Mouse (Mus musculus) embryonic facial prominence, embryonic 11.5 days (tissue): ENCODE measurements at regions not wholly inside any gene's neighbourhood (a gene's known extent, or its start where the extent isn't known, plus 50 kb on each side); places are given as distances from the start of the nearest gene placed in this dataset.

Source experiments
- ATAC-seq: fragments of 200-750 bp; cut with Nextera tagmentation; replicated peaks from 2 replicates; pipeline ENCODE4 v1.8.0; 2017; ENCODE audit warnings: low read depth; ENCODE audit not compliant: insufficient number of reproducible peaks, low FRiP score, low TSS enrichment
- DNase-seq: peaks from one replicate; pipeline ENCODE4 v3.0.0-alpha.2; 2015; ENCODE audit warnings: low spot score
- H3K27ac ChIP-seq: fragments of 300-500 bp; sonication (generic); replicated peaks from 2 replicates; pipeline ENCODE4 v1.5.1; 2014; ENCODE audit warnings: mild to moderate bottlenecking, low read depth, low read length, control low read depth
- H3K27me3 ChIP-seq: fragments of 300-500 bp; sonication (generic); 2 replicates; pipeline ENCODE4 v1.6.1; 2014; ENCODE audit warnings: mild to moderate bottlenecking, low read length, moderate library complexity, mixed read lengths; ENCODE audit not compliant: control insufficient read depth, insufficient read depth
- H3K36me3 ChIP-seq: fragments of 300-500 bp; sonication (generic); replicated peaks from 2 replicates; pipeline ENCODE4 v1.6.1; 2014; ENCODE audit warnings: low read depth, mild to moderate bottlenecking, low read length, moderate library complexity, mixed read lengths; ENCODE audit not compliant: control insufficient read depth, insufficient read depth
- H3K4me1 ChIP-seq: fragments of 300-500 bp; sonication (generic); 2 replicates; pipeline ENCODE4 v1.6.1; 2014; ENCODE audit warnings: low read length, mixed read lengths; ENCODE audit not compliant: control insufficient read depth, insufficient read depth
- H3K4me2 ChIP-seq: fragments of 300-500 bp; sonication (generic); 2 replicates; pipeline ENCODE4 v1.6.1; 2014; ENCODE audit warnings: low read depth, mild to moderate bottlenecking, control low read depth, low read length, moderate library complexity
- H3K4me3 ChIP-seq: fragments of 300-500 bp; sonication (generic); 2 replicates; pipeline ENCODE4 v1.5.1; 2014; ENCODE audit warnings: low read depth, low read length, control low read depth
- H3K9ac ChIP-seq: fragments of 300-500 bp; sonication (generic); replicated peaks from 2 replicates; pipeline ENCODE4 v1.6.1; 2014; ENCODE audit warnings: mild to moderate bottlenecking, control low read depth, low read length
- H3K9me3 ChIP-seq: fragments of 300-500 bp; sonication (generic); replicated peaks from 2 replicates; pipeline ENCODE4 v1.6.1; 2016; ENCODE audit warnings: mild to moderate bottlenecking, low read length, inconsistent platforms, mixed read lengths; ENCODE audit not compliant: control insufficient read depth
- WGBS: fragments of 180-500 bp; shearing (Covaris S2); extraction: QIAGEN DNeasy Blood & Tissue Kit; methylation state at CpG from one replicate; pipeline ENCODE4 v1.1.7; 2014; 5-methylcytosine and 5-hydroxymethylcytosine counted together

GRCm38 (mm10) chr6:66168913-66169312 lies 216.5 kb downstream of the 4930544G11Rik start:
- DNase-seq, result no peak

DNA sequence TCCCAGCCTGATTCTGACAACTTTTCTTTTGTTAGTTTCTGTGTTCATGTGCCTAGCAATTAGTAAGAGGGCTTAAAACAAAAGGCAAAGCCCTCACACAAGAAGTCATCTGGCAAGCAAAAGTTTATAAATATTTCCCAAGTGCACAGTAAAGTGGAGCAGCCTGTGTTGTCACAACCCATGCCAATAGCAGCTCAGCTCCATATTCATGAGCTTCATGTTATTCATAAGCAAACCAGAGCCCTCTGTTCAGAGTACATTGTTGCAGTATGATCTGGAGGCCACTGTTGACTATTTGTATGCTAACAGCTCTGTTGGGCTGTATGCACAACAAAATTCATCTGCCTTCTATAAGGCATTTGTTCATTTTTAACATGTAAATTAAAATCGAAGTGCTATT lies 245.6 kb downstream of the 4930544G11Rik start:
- WGBS, result 96% methylated on average over 1 of the region's 1 CpGs
- no peak overlapping the region for H3K9ac ChIP-seq
- H3K4me1 ChIP-seq, result no peaks in the 10 kb centered on the region
- no peaks in the 10 kb centered on the region for H3K36me3 ChIP-seq
- no peak overlapping the region for H3K4me2 ChIP-seq
- no peak overlapping the region for H3K27ac ChIP-seq
- DNase-seq (no peak), ATAC-seq (no peak)
- H3K9me3 ChIP-seq, result no peaks in the 10 kb centered on the region
- no peak overlapping the region for H3K4me3 ChIP-seq
- no peaks in the 10 kb centered on the region for H3K27me3 ChIP-seq

More at GRCm38 (mm10) chr6:66168913-66169312, 216.5 kb downstream of the 4930544G11Rik start:
- no peak for ATAC-seq
- Histone ChIP-seq H3K4me3 (no peak overlapping the region), H3K4me1 (no peaks in the 10 kb centered on the region), H3K27me3 (no peaks in the 10 kb centered on the region), H3K4me2 (no peak overlapping the region), H3K9ac (no peak overlapping the region), H3K36me3 (no peaks in the 10 kb centered on the region), H3K27ac (no peak overlapping the region), H3K9me3 (no peaks in the 10 kb centered on the region)
- WGBS, result 66% methylated on average over 3 of the region's 3 CpGs

DNA sequence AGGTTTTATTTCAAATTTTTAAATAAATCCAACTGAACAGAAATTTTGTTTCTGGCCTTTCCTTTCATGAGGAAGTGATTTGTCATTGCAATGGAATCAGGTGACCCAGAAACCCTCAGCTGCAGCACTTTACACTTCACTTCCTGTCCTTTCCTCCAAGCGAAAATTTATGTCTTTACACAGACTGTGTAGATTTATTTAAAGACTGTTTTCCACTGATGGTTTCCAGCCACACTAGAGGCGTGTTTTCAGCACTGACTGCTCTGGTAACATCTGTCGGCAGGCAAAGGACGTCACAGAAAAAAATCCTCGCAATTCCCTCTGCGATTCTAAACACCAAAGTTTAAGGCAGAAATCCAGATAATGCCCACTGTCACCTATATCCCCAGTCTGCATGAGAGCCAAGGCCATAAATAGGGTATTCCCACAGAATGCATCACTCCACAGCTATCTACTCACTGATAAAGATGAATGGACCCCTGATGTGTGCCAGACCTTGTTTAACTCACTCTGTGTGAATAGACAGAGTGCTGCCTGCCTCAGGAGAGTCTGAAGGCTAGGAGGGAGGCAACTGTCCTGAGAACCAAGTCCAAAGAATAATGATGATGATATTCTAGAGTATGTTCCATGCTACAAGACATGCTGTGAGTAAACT lies 247.9 kb downstream of the 4930544G11Rik start:
- no peak overlapping the region for H3K9ac ChIP-seq
- no peaks in the 10 kb centered on the region for H3K9me3 ChIP-seq
- no peak overlapping the region for H3K4me2 ChIP-seq
- no peaks in the 10 kb centered on the region for H3K36me3 ChIP-seq
- ATAC-seq (no peak), DNase-seq (peak; percentile 9)
- H3K4me3 ChIP-seq, result no peak overlapping the region
- WGBS, result 49% methylated on average over 6 of the region's 6 CpGs
- H3K27ac ChIP-seq, result no peak overlapping the region
- H3K27me3 ChIP-seq, result no peaks in the 10 kb centered on the region
- H3K4me1 ChIP-seq, result no peaks in the 10 kb centered on the region

GRCm38 (mm10) chr6:66206197-66206925 lies 254.0 kb downstream of the 4930544G11Rik start:
- Histone ChIP-seq H3K9ac (no peak overlapping the region), H3K4me2 (no peak overlapping the region), H3K27me3 (no peaks in the 10 kb centered on the region), H3K36me3 (no peaks in the 10 kb centered on the region), H3K4me3 (no peak overlapping the region), H3K27ac (no peak overlapping the region), H3K4me1 (no peaks in the 10 kb centered on the region), H3K9me3 (no peaks in the 10 kb centered on the region)
- ATAC-seq, result no peak
- no peak for DNase-seq
- 86% methylated on average over 5 of the region's 5 CpGs for WGBS

GRCm38 (mm10) chr6:66217543-66217942 lies 265.1 kb downstream of the 4930544G11Rik start:
- no peak overlapping the region for H3K9ac ChIP-seq
- H3K4me3 ChIP-seq, result no peak overlapping the region
- no peaks in the 10 kb centered on the region for H3K27me3 ChIP-seq
- H3K4me2 ChIP-seq, result no peak overlapping the region
- WGBS, result 59% methylated on average over 2 of the region's 2 CpGs
- no peaks in the 10 kb centered on the region for H3K9me3 ChIP-seq
- no peaks in the 10 kb centered on the region for H3K4me1 ChIP-seq
- no peaks in the 10 kb centered on the region for H3K36me3 ChIP-seq
- H3K27ac ChIP-seq, result no peak overlapping the region
- DNase-seq, result no peak
- ATAC-seq, result no peak

GRCm38 (mm10) chr6:66224164-66224903 lies 271.9 kb downstream of the 4930544G11Rik start:
- WGBS, result 58% methylated on average over 4 of the region's 4 CpGs
- H3K27ac ChIP-seq, result no peak overlapping the region
- no peaks in the 10 kb centered on the region for H3K9me3 ChIP-seq
- H3K4me3 ChIP-seq, result no peak overlapping the region
- ATAC-seq (no peak), DNase-seq (peak; percentile 38)
- no peak overlapping the region for H3K4me2 ChIP-seq
- no peaks in the 10 kb centered on the region for H3K4me1 ChIP-seq
- H3K9ac ChIP-seq, result no peak overlapping the region
- H3K27me3 ChIP-seq, result no peaks in the 10 kb centered on the region
- H3K36me3 ChIP-seq, result no peaks in the 10 kb centered on the region

GRCm38 (mm10) chr6:66236368-66236767 lies 284.0 kb downstream of the 4930544G11Rik start:
- H3K27me3 ChIP-seq, result no peaks in the 10 kb centered on the region

GRCm38 (mm10) chr6:66255378-66255777 lies 279.8 kb upstream of the Mad2l1 start:
- H3K36me3 ChIP-seq, result no peaks in the 10 kb centered on the region
- no peak overlapping the region for H3K4me3 ChIP-seq
- DNase-seq, result no peak
- H3K27ac ChIP-seq, result no peak overlapping the region
- no peaks in the 10 kb centered on the region for H3K9me3 ChIP-seq
- no peaks in the 10 kb centered on the region for H3K27me3 ChIP-seq
- H3K4me2 ChIP-seq, result no peak overlapping the region
- WGBS, result 92% methylated on average over 4 of the region's 4 CpGs
- no peak for ATAC-seq
- no peak overlapping the region for H3K9ac ChIP-seq
- no peaks in the 10 kb centered on the region for H3K4me1 ChIP-seq

More at GRCm38 (mm10) chr6:66236368-66236767, 284.0 kb downstream of the 4930544G11Rik start:
- Histone ChIP-seq H3K27ac (no peak overlapping the region), H3K36me3 (no peaks in the 10 kb centered on the region), H3K9ac (no peak overlapping the region), H3K4me3 (no peak overlapping the region), H3K9me3 (no peaks in the 10 kb centered on the region), H3K4me2 (no peak overlapping the region), H3K4me1 (no peaks in the 10 kb centered on the region)
- WGBS, result 70% methylated on average over 2 of the region's 2 CpGs
- ATAC-seq (no peak), DNase-seq (no peak)
